Mouse (Mus musculus): ENCODE measurements around the gene Taf11.

- TF ChIP-seq POLR2A (IDR thresholded peaks at IDR 0.05; ENCODE audit: control insufficient read depth, low read depth, low read length) (no peak), CTCF (IDR thresholded peaks at IDR 0.05; ENCODE audit: control insufficient read depth, insufficient read depth, insufficient replicate concordance, low read depth, low read length) (no peak)
These were observed 28.1 kb downstream of the Taf11 start for GRCm38 (mm10) chr17:27881518-27881917.
